ENCODE assay signal across 8 mouse cellular contexts in the genomic region with DNA sequence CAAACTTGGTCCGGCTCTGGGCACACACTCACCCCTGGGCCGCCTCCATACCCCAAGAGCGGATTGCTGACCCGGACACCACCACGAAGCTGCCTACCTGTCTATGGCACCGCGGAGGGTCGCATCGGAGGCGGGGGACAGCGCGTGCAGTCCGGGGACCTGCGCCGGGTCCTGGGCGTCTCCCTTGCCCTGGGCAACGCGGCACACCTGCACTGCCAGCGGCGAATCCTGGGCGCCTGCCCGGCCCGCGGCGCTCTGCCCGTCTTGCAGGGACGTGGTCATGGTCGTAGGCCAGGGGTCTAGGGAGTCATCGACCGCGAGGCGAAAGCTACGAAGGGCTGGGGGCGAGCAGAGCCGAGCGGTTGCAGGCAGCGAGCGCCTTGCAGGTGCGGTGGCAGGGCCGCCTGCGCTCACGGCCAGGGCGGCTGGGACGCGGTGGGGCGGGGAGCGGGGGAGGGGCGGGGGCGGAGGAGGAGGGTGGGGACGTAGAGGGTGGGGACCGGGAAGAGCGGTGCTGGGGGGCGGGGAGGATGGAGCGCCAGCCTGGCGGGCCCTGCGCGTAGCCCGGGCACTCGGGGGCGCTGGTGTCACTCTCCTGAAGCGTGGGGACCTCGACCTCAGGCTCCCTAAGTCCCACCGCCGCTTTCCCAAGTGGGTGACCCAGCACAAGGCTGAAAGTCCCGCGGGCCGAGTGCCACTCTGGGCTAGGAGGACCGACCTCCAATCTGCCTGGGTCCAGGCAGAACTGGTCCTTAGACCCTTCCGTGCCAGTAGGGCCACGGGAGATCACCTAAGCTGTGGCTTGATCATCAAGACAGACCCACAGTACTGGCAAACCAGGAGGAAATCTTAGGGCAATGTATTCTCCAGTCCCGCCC. TPM values are rescaled to one million over a fixed set of nuclear protein-coding genes. Genes with fewer than 3 reads are reported as not detected.
DNase-seq lines count a peak whose midpoint lies in the region; ATAC-seq and TF ChIP-seq lines count a peak whose summit lies in the region.

No protein-coding gene starts in this region.

- 0 out of 2 replicates have a peak, but pooled peaks have one; percentile 11 for TF ChIP-seq POLR2A in cortical plate, adult 2 months (IDR thresholded peaks at IDR 0.05; ENCODE audit: extremely low read depth, insufficient read depth, low read length)

- no peaks in the 10 kb centered on the region for H3K27me3 ChIP-seq in hindbrain, postnatal 0 days (ENCODE audit: insufficient read depth, low read length)

- under 1% methylated on average over 59 of the region's 71 CpGs for WGBS in hindbrain, postnatal 0 days

- H3K9ac ChIP-seq in hindbrain, postnatal 0 days (replicated peaks; ENCODE audit: low read length) = peak overlapping the region; percentile 73

- no peaks in the 10 kb centered on the region for H3K36me3 ChIP-seq in hindbrain, postnatal 0 days (ENCODE audit: insufficient read depth, low read length)

- H3K4me1 ChIP-seq in cortical plate, adult 2 months (ENCODE audit: control insufficient read depth, insufficient read depth, low read length) = peaks cover 3% of the 10 kb centered on the region; the same call in 1 of the 2 replicates
- no peaks in the 10 kb centered on the region for H3K4me1 ChIP-seq in hindbrain, postnatal 0 days (ENCODE audit: insufficient read depth, low read length)

- intact Hi-C loops in left cerebral cortex, postnatal 25 days (cut with DNase I) = loop anchor here (2.0 to 5.0 kb wide), 4 partner anchors 50 to 314 kb away; no protein-coding TSS in a partner anchor

- peak overlapping the region; percentile 95 for H3K4me3 ChIP-seq in cortical plate, adult 2 months (ENCODE audit: insufficient read depth, low read length)
- H3K4me3 ChIP-seq in hindbrain, postnatal 0 days (ENCODE audit: low read length) = peak overlapping the region; percentile 67

- TF ChIP-seq CTCF in cortical plate, adult 2 months (IDR thresholded peaks at IDR 0.05; ENCODE audit: extremely low read depth, insufficient read depth, low read length) = no peak
- TF ChIP-seq CTCF in hindbrain, postnatal 0 days (IDR thresholded peaks at IDR 0.05; ENCODE audit: low read depth) = peak; percentile 45

- H3K9me3 ChIP-seq in hindbrain, postnatal 0 days (ENCODE audit: low read length) = no peaks in the 10 kb centered on the region

- DNase-seq in adrenal gland, adult 8-10 months = peak; percentile 58
- DNase-seq in gastrocnemius, postnatal 10 days = peak; percentile 45
- DNase-seq in hindbrain, postnatal 0 days (ENCODE audit: low spot score) = peak; percentile 58
- DNase-seq in left cerebral cortex, postnatal 25 days (ENCODE audit: low spot score in 2 of 2) = peak; percentile 43 to 50
- DNase-seq in skeletal muscle tissue, adult 2 months (ENCODE audit: low read depth, low spot score) = peak; percentile 25

- H3K27ac ChIP-seq in cortical plate, adult 2 months (ENCODE audit: insufficient read depth, low read length) = peak overlapping the region; percentile 99
- H3K27ac ChIP-seq in hindbrain, postnatal 0 days = peak overlapping the region; percentile 54

- ATAC-seq in hindbrain, postnatal 0 days = peak; percentile 90
- peak; percentile 74 for ATAC-seq in megakaryocyte-erythroid progenitor cell, adult 5-6 weeks (replicated peaks; ENCODE audit: low FRiP score, low TSS enrichment, poor library complexity, severe bottlenecking)
- ATAC-seq in monocyte, adult 5-6 weeks (replicated peaks; ENCODE audit: insufficient number of reproducible peaks, low FRiP score, low TSS enrichment, poor library complexity, severe bottlenecking) = no peak

- H3K4me2 ChIP-seq in hindbrain, postnatal 0 days (ENCODE audit: low read depth, low read length) = peak overlapping the region; percentile 92

RNA-seq across cellular contexts. Expression of a gene that starts 2.2 kb away (rescaled TPM):
- 10 to 100 TPM; 18.9 to 71.7 (median 50.2) TPM for total RNA-seq in adrenal gland, adult 8-10 months (2022)
- 35.1 and 37.1 TPM in 2 replicates for polyA plus RNA-seq in cortical plate, adult 2 months (2012; rRNA removed)
- total RNA-seq in gastrocnemius, postnatal 10 days (2021) = 10 to 100 TPM; 13.6 to 18.7 TPM
- total RNA-seq in hindbrain, postnatal 0 days (2014; rRNA removed) = 12.7 and 18.5 TPM in 2 replicates
- polyA plus RNA-seq in hindbrain, postnatal 0 days (2015; fragmentation: Nextera tagmentation; extraction: Ambion mirVana) = 27.8 and 30.0 TPM in 2 replicates
- 10 to 100 TPM; 23.1 to 25.4 TPM for total RNA-seq in left cerebral cortex, postnatal 25 days (2021)
- not detected in 2 replicates for total RNA-seq in megakaryocyte-erythroid progenitor cell, adult 5-6 weeks (2014; fragmentation: Nextera tagmentation)
- not detected in 2 replicates for total RNA-seq in megakaryocyte-erythroid progenitor cell, adult 5-6 weeks (2017)
- total RNA-seq in monocyte, adult 5-6 weeks (2017) = 0.19 TPM in 1 of 3 replicates, not detected in the others

Comparison
In these comparisons a context has a peak if more than half of its experiments do, and no peak if none do; other contexts are left out.
1. RNA of a gene that starts 2.2 kb away (total RNA-seq): 18.9 to 71.7 TPM in adrenal gland, adult 8-10 months, 23.1 to 25.4 TPM in left cerebral cortex, postnatal 25 days, 13.6 to 18.7 TPM in gastrocnemius, postnatal 10 days and 12.7 to 18.5 TPM in hindbrain, postnatal 0 days; not detected in megakaryocyte-erythroid progenitor cell, adult 5-6 weeks and 0.19 TPM in monocyte, adult 5-6 weeks; every median in the first group is over 10 times any median in the second.
2. Peak in every context shown above with its lines, with median percentiles within 50 percentile points of each other: DNase-seq.